Mouse (Mus musculus): Measurements from ENCODE around the gene Taf6l. TPM values are rescaled to one million over a fixed set of nuclear protein-coding genes. Genes with fewer than 3 reads are reported as not detected.

Taf6l gene
- polyA plus RNA-seq, 1 experiment from 2014 or later: 11.8 TPM

GRCm38 (mm10) chr19:8760757-8761156 is 25.5 kb downstream of the Taf6l start:
- Histone ChIP-seq H3K9me3 (ENCODE audit: low read length) (peaks cover 3% of the 10 kb centered on the region; the same call in 1 of the 2 replicates), H3K4me2 (replicated peaks; ENCODE audit: low read depth, low read length) (no peak overlapping the region), H3K27ac (ENCODE audit: low read length) (no peak overlapping the region), H3K27me3 (replicated peaks; ENCODE audit: insufficient read depth, low read length) (no peaks in the 10 kb centered on the region), H3K4me3 (ENCODE audit: low read depth, low read length) (no peak overlapping the region), H3K9ac (replicated peaks; ENCODE audit: low read depth) (no peak overlapping the region), H3K36me3 (ENCODE audit: insufficient read depth, low read length) (peaks cover 29% of the 10 kb centered on the region), H3K4me1 (ENCODE audit: insufficient read depth, low read depth, low read length) (peaks cover 6% of the 10 kb centered on the region; the same call in 1 of the 2 replicates)
- 93% methylated on average over 2 of the region's 2 CpGs for WGBS
- TF ChIP-seq EP300 (IDR thresholded peaks at IDR 0.05) (no peak), CTCF (IDR thresholded peaks at IDR 0.05) (peak; percentile 29; the same call in 1 of the 2 replicates)
- ATAC-seq (no peak), DNase-seq (ENCODE audit: low spot score) (no peak)

GRCm38 (mm10) chr19:8758899-8759298 is 27.3 kb downstream of the Taf6l start:
- no peak for ATAC-seq
- no peaks in the 10 kb centered on the region for H3K27me3 ChIP-seq (replicated peaks; ENCODE audit: insufficient read depth, low read length)

GRCm38 (mm10) chr19:8757471-8757998 is 28.7 kb downstream of the Taf6l start:
- TF ChIP-seq EP300 (IDR thresholded peaks at IDR 0.05) (no peak), CTCF (IDR thresholded peaks at IDR 0.05) (no peak)
- Histone ChIP-seq H3K27ac (ENCODE audit: low read length) (peak overlapping the region; percentile 93), H3K4me1 (ENCODE audit: insufficient read depth, low read depth, low read length) (peaks cover 6% of the 10 kb centered on the region; the same call in 1 of the 2 replicates), H3K4me3 (ENCODE audit: low read depth, low read length) (peak overlapping the region; percentile 96), H3K9ac (replicated peaks; ENCODE audit: low read depth) (peak overlapping the region; percentile 96), H3K27me3 (replicated peaks; ENCODE audit: insufficient read depth, low read length) (no peaks in the 10 kb centered on the region), H3K36me3 (ENCODE audit: insufficient read depth, low read length) (peaks cover 11% of the 10 kb centered on the region), H3K4me2 (replicated peaks; ENCODE audit: low read depth, low read length) (peak overlapping the region; percentile 75), H3K9me3 (ENCODE audit: low read length) (no peaks in the 10 kb centered on the region)
- WGBS: 2% methylated on average over 14 of the region's 14 CpGs
- no peak for DNase-seq (ENCODE audit: low spot score)
- no peak for ATAC-seq

More at GRCm38 (mm10) chr19:8758899-8759298, 27.3 kb downstream of the Taf6l start:
- TF ChIP-seq EP300 (IDR thresholded peaks at IDR 0.05) (no peak), CTCF (IDR thresholded peaks at IDR 0.05) (no peak)
- Histone ChIP-seq H3K4me1 (ENCODE audit: insufficient read depth, low read depth, low read length) (peaks cover 6% of the 10 kb centered on the region; the same call in 1 of the 2 replicates), H3K27ac (ENCODE audit: low read length) (no peak overlapping the region), H3K9ac (replicated peaks; ENCODE audit: low read depth) (no peak overlapping the region), H3K9me3 (ENCODE audit: low read length) (no peaks in the 10 kb centered on the region), H3K4me3 (ENCODE audit: low read depth, low read length) (no peak overlapping the region), H3K36me3 (ENCODE audit: insufficient read depth, low read length) (peaks cover 19% of the 10 kb centered on the region), H3K4me2 (replicated peaks; ENCODE audit: low read depth, low read length) (no peak overlapping the region)
- 73% methylated on average over 2 of the region's 2 CpGs for WGBS
- DNase-seq (ENCODE audit: low spot score): no peak

- H3K4me2 ChIP-seq (replicated peaks; ENCODE audit: low read depth, low read length): peak within 1 kb of the TSS; percentile 75
- peak within 1 kb of the TSS; percentile 96 for H3K4me3 ChIP-seq (ENCODE audit: low read depth, low read length)
- peaks cover 11% of the 10 kb centered on the region for H3K36me3 ChIP-seq (ENCODE audit: insufficient read depth, low read length)
- no peaks in the 10 kb centered on the region for H3K9me3 ChIP-seq (ENCODE audit: low read length)
- H3K27ac ChIP-seq (ENCODE audit: low read length): peak within 1 kb of the TSS; percentile 93
- H3K9ac ChIP-seq (replicated peaks; ENCODE audit: low read depth): peak within 1 kb of the TSS; percentile 96
- TF ChIP-seq CTCF (IDR thresholded peaks at IDR 0.05): peak; percentile 31
- no peak for TF ChIP-seq EP300 (IDR thresholded peaks at IDR 0.05)
- no peaks in the 10 kb centered on the region for H3K27me3 ChIP-seq (replicated peaks; ENCODE audit: insufficient read depth, low read length)
- ATAC-seq (peak; percentile 97), DNase-seq (ENCODE audit: low spot score) (peak; percentile 97)
- peaks cover 6% of the 10 kb centered on the region; the same call in 1 of the 2 replicates for H3K4me1 ChIP-seq (ENCODE audit: insufficient read depth, low read depth, low read length)
- WGBS: 0% methylated on average over 61 of the region's 75 CpGs
Measured at GRCm38 (mm10) chr19:8756635-8757387, 29.4 kb downstream of the Taf6l start, which contains the start of gene Nxf1. Gene Nxf1, plus strand, starts transcription at chr19:8757073.

GRCm38 (mm10) chr19:8755652-8756051 is 30.6 kb downstream of the Taf6l start:
- no peak for ATAC-seq
- peak overlapping the region; percentile 93 for H3K27ac ChIP-seq (ENCODE audit: low read length)
- peaks cover 6% of the 10 kb centered on the region; the same call in 1 of the 2 replicates for H3K4me1 ChIP-seq (ENCODE audit: insufficient read depth, low read depth, low read length)
- TF ChIP-seq CTCF (IDR thresholded peaks at IDR 0.05) (no peak), EP300 (IDR thresholded peaks at IDR 0.05) (no peak)
- H3K27me3 ChIP-seq (replicated peaks; ENCODE audit: insufficient read depth, low read length): no peaks in the 10 kb centered on the region
- H3K4me3 ChIP-seq (ENCODE audit: low read depth, low read length): no peak overlapping the region
- H3K36me3 ChIP-seq (ENCODE audit: insufficient read depth, low read length): peaks cover 17% of the 10 kb centered on the region
- WGBS: 45% methylated on average over 3 of the region's 3 CpGs
- no peak for DNase-seq (ENCODE audit: low spot score)
- H3K9ac ChIP-seq (replicated peaks; ENCODE audit: low read depth): no peak overlapping the region
- no peaks in the 10 kb centered on the region for H3K9me3 ChIP-seq (ENCODE audit: low read length)
- H3K4me2 ChIP-seq (replicated peaks; ENCODE audit: low read depth, low read length): peak overlapping the region; percentile 75; the same call in 1 of the 2 replicates

- ATAC-seq (no peak), DNase-seq (ENCODE audit: low spot score) (peak; percentile 50)
- no peak overlapping the region for H3K4me2 ChIP-seq (replicated peaks; ENCODE audit: low read depth, low read length)
- no peak overlapping the region for H3K9ac ChIP-seq (replicated peaks; ENCODE audit: low read depth)
- peaks cover 52% of the 10 kb centered on the region for H3K36me3 ChIP-seq (ENCODE audit: insufficient read depth, low read length)
- H3K27me3 ChIP-seq (replicated peaks; ENCODE audit: insufficient read depth, low read length): no peaks in the 10 kb centered on the region
- no peak overlapping the region for H3K4me3 ChIP-seq (ENCODE audit: low read depth, low read length)
- H3K4me1 ChIP-seq (ENCODE audit: insufficient read depth, low read depth, low read length): peaks cover 6% of the 10 kb centered on the region; the same call in 1 of the 2 replicates
- peak; percentile 61 for TF ChIP-seq CTCF (IDR thresholded peaks at IDR 0.05)
- TF ChIP-seq EP300 (IDR thresholded peaks at IDR 0.05): no peak
- H3K9me3 ChIP-seq (ENCODE audit: low read length): no peaks in the 10 kb centered on the region
- no peak overlapping the region for H3K27ac ChIP-seq (ENCODE audit: low read length)
- WGBS: 71% methylated on average over 2 of the region's 2 CpGs
Measured at GRCm38 (mm10) chr19:8747368-8747767, 38.8 kb downstream of the Taf6l start.

All from lung, postnatal 0 days (tissue).